ENCODE assay signal across 29 mouse cellular contexts in genomic region chr5:89727497-89728057, GRCm38 (mm10).
DNase-seq lines count a peak whose midpoint lies in the region; ATAC-seq and TF ChIP-seq lines count a peak whose summit lies in the region.
"Had no signal": no experiment of that assay in that cellular context is flagged by ENCODE, and none has a peak within 500 bp of the region (broad histone marks: within the 10 kb centered on the region; RNA-seq: fewer than 3 reads in every experiment).

No protein-coding gene starts in this region.

- H3K9me3 ChIP-seq in heart, postnatal 0 days (replicated peaks; ENCODE audit: control insufficient read depth, low read length) = no peaks in the 10 kb centered on the region
- H3K9me3 ChIP-seq in intestine, embryonic 16.5 days (ENCODE audit: control insufficient read depth, low read length) = peaks cover 4% of the 10 kb centered on the region; the same call in 1 of the 2 replicates
- H3K9me3 ChIP-seq: kidney, embryonic 15.5 days had no signal

- TF ChIP-seq CTCF in heart, postnatal 0 days (IDR thresholded peaks at IDR 0.05; ENCODE audit: low read depth) = no peak

- 0 out of 2 replicates have a peak overlapping the region, but pooled peaks have one; percentile 15 for H3K4me2 ChIP-seq in heart, postnatal 0 days (ENCODE audit: low read depth, low read length)
- no peak overlapping the region for H3K4me2 ChIP-seq in intestine, embryonic 16.5 days (ENCODE audit: low read depth, low read length)
- H3K4me2 ChIP-seq: embryonic facial prominence, embryonic 12.5 days; hindbrain, embryonic 13.5 days; kidney, embryonic 15.5 days; limb, embryonic 12.5 days; liver, embryonic 11.5 days; midbrain, embryonic 11.5 days had no signal

- no peak for DNase-seq in frontal cortex, postnatal 14 days (ENCODE audit: low spot score in 2 of 2)
- peak; percentile 8 for DNase-seq in heart, postnatal 0 days (ENCODE audit: low spot score)
- no peak for DNase-seq in heart, adult 9 months (ENCODE audit: low spot score in 2 of 2)
- DNase-seq in c-Kit-positive CD71-positive TER-119-positive erythroid progenitor cells, embryonic 14.5 days (ENCODE audit: low spot score) = no peak
- DNase-seq in thymus, postnatal 25 days = no peak
- DNase-seq: adrenal gland, postnatal 25 days; cerebellum, adult 8-10 months; embryo, embryonic 11 days; heart, adult 2 months; heart, postnatal 4 days; kidney, adult 18-20 months; kidney, postnatal 25 days; liver, postnatal 0 days; lung, postnatal 36 days; right cerebral cortex, postnatal 4 days; thymus, adult 18-20 months; thymus, postnatal 36 days had no signal

- H3K36me3 ChIP-seq in heart, postnatal 0 days (replicated peaks; ENCODE audit: control insufficient read depth, insufficient read depth, low read length) = no peaks in the 10 kb centered on the region
- H3K36me3 ChIP-seq in intestine, embryonic 16.5 days (ENCODE audit: control insufficient read depth, insufficient read depth, low read length) = no peaks in the 10 kb centered on the region
- H3K36me3 ChIP-seq: embryonic facial prominence, embryonic 12.5 days; hindbrain, embryonic 13.5 days; kidney, embryonic 15.5 days; limb, embryonic 12.5 days had no signal

- 33% methylated on average over 6 of the region's 6 CpGs for WGBS in heart, postnatal 0 days
- 59% methylated on average over 6 of the region's 6 CpGs for WGBS in intestine, embryonic 16.5 days

- peak overlapping the region; percentile 52 for H3K27ac ChIP-seq in heart, postnatal 0 days (ENCODE audit: low read depth)
- no peak overlapping the region for H3K27ac ChIP-seq in intestine, embryonic 16.5 days (ENCODE audit: low read length)
- H3K27ac ChIP-seq: embryonic facial prominence, embryonic 12.5 days; heart, adult 2 months; hindbrain, embryonic 13.5 days; kidney, embryonic 15.5 days; layer of hippocampus, adult 2 months; left cerebral cortex, adult 2 months; limb, embryonic 12.5 days; stomach, postnatal 0 days had no signal

- H3K4me3 ChIP-seq in heart, postnatal 0 days (ENCODE audit: low read depth, low read length) = no peak overlapping the region
- H3K4me3 ChIP-seq in intestine, embryonic 16.5 days (ENCODE audit: low read length) = no peak overlapping the region
- H3K4me3 ChIP-seq: embryonic facial prominence, embryonic 12.5 days; heart, adult 2 months; hindbrain, embryonic 13.5 days; kidney, embryonic 15.5 days; layer of hippocampus, adult 2 months; left cerebral cortex, adult 2 months; limb, embryonic 12.5 days had no signal

- H3K27me3 ChIP-seq in heart, postnatal 0 days (ENCODE audit: control insufficient read depth, insufficient read depth, low read length) = no peaks in the 10 kb centered on the region
- no peaks in the 10 kb centered on the region for H3K27me3 ChIP-seq in intestine, embryonic 16.5 days (replicated peaks; ENCODE audit: control insufficient read depth, insufficient read depth, low read length)
- H3K27me3 ChIP-seq: embryonic facial prominence, embryonic 12.5 days; hindbrain, embryonic 13.5 days; kidney, embryonic 15.5 days; limb, embryonic 12.5 days had no signal

- peak; percentile 73 for ATAC-seq in frontal cortex, adult (ENCODE audit: low TSS enrichment)
- no peak for ATAC-seq in heart, postnatal 0 days (ENCODE audit: insufficient read depth, low read depth)
- ATAC-seq in intestine, embryonic 16.5 days = peak; percentile 93
- ATAC-seq: liver, postnatal 0 days; midbrain, embryonic 16.5 days had no signal

- TF ChIP-seq EP300 in heart, postnatal 0 days (IDR thresholded peaks at IDR 0.05; ENCODE audit: low read depth) = no peak

- H3K9ac ChIP-seq in heart, postnatal 0 days (replicated peaks; ENCODE audit: low read depth, low read length) = no peak overlapping the region
- no peak overlapping the region for H3K9ac ChIP-seq in intestine, embryonic 16.5 days (ENCODE audit: low read depth, low read length)
- H3K9ac ChIP-seq: embryonic facial prominence, embryonic 12.5 days; hindbrain, embryonic 13.5 days; kidney, embryonic 15.5 days; limb, embryonic 12.5 days; liver, postnatal 0 days had no signal

- H3K4me1 ChIP-seq in heart, postnatal 0 days (ENCODE audit: control insufficient read depth, insufficient read depth) = peaks cover 7% of the 10 kb centered on the region; the same call in 1 of the 2 replicates
- H3K4me1 ChIP-seq in intestine, embryonic 16.5 days (ENCODE audit: control insufficient read depth, insufficient read depth, low read length) = no peaks in the 10 kb centered on the region
- H3K4me1 ChIP-seq: embryonic facial prominence, embryonic 12.5 days; hindbrain, embryonic 13.5 days; kidney, embryonic 15.5 days; limb, embryonic 12.5 days had no signal
